Mouse (Mus musculus): ENCODE results near the gene Tbx5.

- TF ChIP-seq CTCF (IDR thresholded peaks at IDR 0.05; ENCODE audit: extremely low read depth, insufficient read depth, insufficient read length, insufficient replicate concordance) (no peak), POLR2A (IDR thresholded peaks at IDR 0.05; ENCODE audit: low read depth, low read length) (no peak)
These were observed 34.8 kb upstream of the Tbx5 start for GRCm38 (mm10) chr5:119797580-119798150.

Measured in spleen, adult 2 months (tissue).